Mouse (Mus musculus): ENCODE data around the gene Gclc.

DNA sequence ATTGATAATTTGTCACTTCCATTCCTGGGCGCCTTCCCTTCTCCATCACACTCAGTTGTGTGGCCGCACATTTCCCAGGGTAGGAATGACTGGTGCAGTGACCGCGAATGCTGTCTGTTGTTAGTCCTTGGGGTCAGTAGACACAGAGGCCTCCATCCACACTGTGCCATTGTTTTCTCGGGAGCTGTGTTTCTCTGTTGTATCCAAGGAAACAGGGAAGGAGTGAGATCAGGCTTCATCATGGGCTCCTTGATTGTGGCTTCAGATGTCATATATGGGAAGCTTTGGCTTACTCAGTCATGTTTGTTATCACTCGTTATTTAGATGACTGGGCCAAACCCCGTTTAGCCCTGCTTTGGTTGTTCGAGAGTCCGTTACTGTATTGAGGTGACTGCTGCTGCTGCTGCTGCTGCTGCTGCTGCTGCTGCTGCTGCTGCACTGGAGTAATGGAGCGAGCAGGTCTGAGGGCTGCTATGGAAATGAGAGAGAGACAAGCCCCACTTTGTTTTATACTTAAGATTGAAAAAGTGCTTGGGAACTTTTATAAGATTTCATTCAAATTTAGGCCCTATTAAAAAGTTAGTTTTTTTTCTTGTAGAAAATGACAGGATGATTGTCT is 17.5 kb downstream of the Gclc start:
- TF ChIP-seq HCFC1 (IDR thresholded peaks at IDR 0.05; ENCODE audit: borderline replicate concordance, insufficient read depth, low read length) (no peak), ZC3H11A (IDR thresholded peaks at IDR 0.05; ENCODE audit: borderline replicate concordance, low read depth, low read length) (no peak)
